Mouse (Mus musculus) adrenal gland, postnatal 36 days (tissue): Measurements from ENCODE around the gene Ctsw. TPM values are rescaled to one million over a fixed set of nuclear protein-coding genes. Genes with fewer than 3 reads are reported as not detected.
"Not testable (repeated sequence)": the region's sequence is repeated elsewhere in the genome, so short reads cannot be mapped to it uniquely, and the experiment has no call there.

Experiments
- DNase-seq, 2 experiments: peaks; one replicate each; pipeline ENCODE4 v3.0.0; 2021; ENCODE audit warnings: mixed read lengths in 1 of 2
- long read RNA-seq, 2 experiments: library from polyadenylated mRNA; stranded (forward); transcript quantifications; one replicate each; pipeline ENCODE4 v2.0.0; 2021; ENCODE audit warnings: borderline sequencing depth in 2 of 2
- total RNA-seq, 2 experiments: library from RNA; stranded (reverse); gene quantifications; 2 replicates each; pipeline ENCODE4 v1.2.3; 2021

Ctsw gene
- total RNA-seq, result under 1 TPM in 1 of 2 experiments, not detected in 1; 0.26 TPM
- long read RNA-seq, experiment 1, result 0 reads
- long read RNA-seq, experiment 2, partial matches to known transcripts, result 0 of 1 reads
- long read RNA-seq, experiment 2, other reads (novel, unspliced or antisense), result 1 of 1 reads

- DNase-seq, result no peak
Observed at GRCm38 (mm10) chr19:5468374-5468773, at the start of gene Ctsw. TSS of gene Ctsw (minus strand) at chr19:5468507.

GRCm38 (mm10) chr19:5516906-5517505 is 48.7 kb upstream of the Ctsw start:
- peak; percentile 40 to 50 for DNase-seq

GRCm38 (mm10) chr19:5515840-5516777 is 47.8 kb upstream of the Ctsw start:
- DNase-seq, result no peak

- no peak for DNase-seq
Observed at GRCm38 (mm10) chr19:5513005-5513349, 44.7 kb upstream of the Ctsw start.

GRCm38 (mm10) chr19:5512091-5513004 is 44.0 kb upstream of the Ctsw start:
- DNase-seq, result no peak

GRCm38 (mm10) chr19:5511074-5511632 is 42.8 kb upstream of the Ctsw start:
- DNase-seq, result peak in 1 of 2 experiments; percentile 18

- DNase-seq, result peak; percentile 98
Observed at GRCm38 (mm10) chr19:5510031-5511026, 42.0 kb upstream of the Ctsw start, which contains the start of gene Snx32. TSS of gene Snx32 (minus strand) at chr19:5510538.

- no peak for DNase-seq
Observed at GRCm38 (mm10) chr19:5503687-5504086, 35.4 kb upstream of the Ctsw start, which contains the start of gene 1700020D05Rik. TSS of gene 1700020D05Rik (minus strand) at chr19:5503787.

- peak; percentile 42 to 53 for DNase-seq
Observed at GRCm38 (mm10) chr19:5500330-5500875, 32.1 kb upstream of the Ctsw start.

- no peak for DNase-seq
Observed at GRCm38 (mm10) chr19:5496052-5496370, 27.7 kb upstream of the Ctsw start.

GRCm38 (mm10) chr19:5495353-5496051 is 27.2 kb upstream of the Ctsw start:
- DNase-seq, result no peak

- DNase-seq, result no peak
Observed at GRCm38 (mm10) chr19:5494314-5494713, 26.0 kb upstream of the Ctsw start.

- DNase-seq, result peak; percentile 33 to 38
Observed at GRCm38 (mm10) chr19:5493301-5493721, 25.0 kb upstream of the Ctsw start.

- DNase-seq, result no peak
Observed at GRCm38 (mm10) chr19:5492641-5493040, 24.3 kb upstream of the Ctsw start.

- peak; percentile 90 to 91 for DNase-seq
Observed at GRCm38 (mm10) chr19:5490898-5491708, 22.8 kb upstream of the Ctsw start.

GRCm38 (mm10) chr19:5490313-5490897 is 22.1 kb upstream of the Ctsw start, which contains the start of gene Cfl1:
TSS of gene Cfl1 (plus strand) at chr19:5490455.
- DNase-seq, result peak; percentile 96 to 97

- not testable (repeated sequence) for DNase-seq
Observed at GRCm38 (mm10) chr19:5489721-5490120, 21.4 kb upstream of the Ctsw start.
